Mouse (Mus musculus) cerebral cortex, adult 2 months (tissue): ENCODE data around the gene Gm20824.

Experiments
- whole genome bisulfite sequencing: fragments of 180-500 bp; shearing (Covaris S2); methylation state at CpG from one replicate; pipeline ENCODE4 v1.1.7; 2018; 5-methylcytosine and 5-hydroxymethylcytosine counted together

Gene Gm20824

GRCm38 (mm10) chrY:8257607-8258006 lies at the start of gene Gm20824:
TSS of gene Gm20824 (plus strand) at chrY:8257907.
- no CpG with 5 or more reads among the region's 6 CpGs for WGBS
